In the genomic region with DNA sequence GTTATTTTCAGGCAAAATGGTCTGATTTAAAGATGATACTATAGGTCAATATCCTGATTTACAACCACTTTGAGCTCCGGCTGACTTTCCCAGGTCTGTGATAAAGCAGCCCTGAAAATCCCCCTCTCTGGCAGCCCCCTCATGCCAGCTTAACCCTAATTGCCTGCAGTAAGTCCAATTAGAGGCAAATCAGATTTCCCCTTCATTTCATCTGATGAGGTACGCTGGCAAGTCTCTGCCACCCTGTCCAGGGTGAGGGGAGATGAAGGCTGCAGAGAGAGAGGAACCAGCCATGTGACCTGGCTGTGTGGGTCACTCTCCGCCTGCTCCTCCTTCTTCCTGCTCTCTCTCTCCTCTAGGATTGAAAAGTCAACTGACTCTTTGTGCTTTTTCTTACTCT, we compare ENCODE assay signal across 9 mouse cellular contexts.
A peak's percentile ranks its signal among the peaks of the same experiment; 100 is the strongest.
DNase-seq lines count a peak whose midpoint lies in the region; ATAC-seq and TF ChIP-seq lines count a peak whose summit lies in the region.
"Had no signal": no experiment of that assay in that cellular context is flagged by ENCODE, and none has a peak within 500 bp of the region (broad histone marks: within the 10 kb centered on the region; RNA-seq: fewer than 3 reads in every experiment).

No protein-coding gene starts in this region.

- peaks cover 2% of the 10 kb centered on the region; the same call in 1 of the 2 replicates for H3K27me3 ChIP-seq in heart, embryonic 16.5 days (ENCODE audit: control insufficient read depth, insufficient read depth, low read length)
- no peaks in the 10 kb centered on the region for H3K27me3 ChIP-seq in lung, embryonic 16.5 days (ENCODE audit: control insufficient read depth, insufficient read depth, low read depth, low read length)
- no peaks in the 10 kb centered on the region for H3K27me3 ChIP-seq in embryonic facial prominence, embryonic 15.5 days
- H3K27me3 ChIP-seq in liver, postnatal 0 days (ENCODE audit: insufficient read depth, low read length) = no peaks in the 10 kb centered on the region

- ATAC-seq in heart, embryonic 16.5 days (replicated peaks; ENCODE audit: extremely low read depth, insufficient read depth, low FRiP score) = 0 out of 2 replicates have a peak, but pooled peaks have one; percentile 3
- ATAC-seq in lung, embryonic 16.5 days (ENCODE audit: low read depth) = no peak
- no peak for ATAC-seq in embryonic facial prominence, embryonic 15.5 days (ENCODE audit: insufficient number of reproducible peaks, low FRiP score, low TSS enrichment, low read depth)
- no peak for ATAC-seq in liver, postnatal 0 days

- DNase-seq in heart, postnatal 25 days (ENCODE audit: low spot score) = no peak
- no peak for DNase-seq in lung, postnatal 25 days (ENCODE audit: low spot score)
- DNase-seq in liver, postnatal 0 days = no peak
- no peak for DNase-seq in left cerebral cortex, postnatal 36 days (ENCODE audit: low spot score in 2 of 2)
- no peak for DNase-seq in frontal cortex, adult 2 months (ENCODE audit: extremely low spot score in 1 of 2, low spot score in 1 of 2)

- H3K4me3 ChIP-seq in heart, embryonic 16.5 days (ENCODE audit: low read length) = no peak overlapping the region
- H3K4me3 ChIP-seq in lung, embryonic 16.5 days (ENCODE audit: low read length) = no peak overlapping the region
- no peak overlapping the region for H3K4me3 ChIP-seq in embryonic facial prominence, embryonic 15.5 days (replicated peaks)
- no peak overlapping the region for H3K4me3 ChIP-seq in liver, postnatal 0 days (ENCODE audit: low read depth, low read length)
- H3K4me3 ChIP-seq: megakaryocyte, embryonic 14.5 days had no signal

- peaks cover 44% of the 10 kb centered on the region for H3K4me1 ChIP-seq in heart, embryonic 16.5 days (ENCODE audit: control insufficient read depth, insufficient read depth, low read length)
- peaks cover 48% of the 10 kb centered on the region for H3K4me1 ChIP-seq in lung, embryonic 16.5 days (replicated peaks; ENCODE audit: control insufficient read depth, insufficient read depth, low read length)
- H3K4me1 ChIP-seq in embryonic facial prominence, embryonic 15.5 days = peaks cover 49% of the 10 kb centered on the region
- peaks cover 46% of the 10 kb centered on the region for H3K4me1 ChIP-seq in liver, postnatal 0 days (ENCODE audit: insufficient read depth)

- H3K27ac ChIP-seq in heart, embryonic 16.5 days (ENCODE audit: low read length) = peak overlapping the region; percentile 83
- peak overlapping the region; percentile 96 for H3K27ac ChIP-seq in lung, embryonic 16.5 days (ENCODE audit: low read length)
- peak overlapping the region; percentile 78; the same call in 1 of the 2 replicates for H3K27ac ChIP-seq in embryonic facial prominence, embryonic 15.5 days (replicated peaks)
- H3K27ac ChIP-seq in liver, postnatal 0 days (ENCODE audit: low read depth) = peak overlapping the region; percentile 59

- no peak for TF ChIP-seq EP300 in liver, postnatal 0 days (IDR thresholded peaks at IDR 0.05; ENCODE audit: low read depth)

- H3K9me3 ChIP-seq in heart, embryonic 16.5 days (replicated peaks; ENCODE audit: control insufficient read depth, low read length) = no peaks in the 10 kb centered on the region
- no peaks in the 10 kb centered on the region for H3K9me3 ChIP-seq in lung, embryonic 16.5 days (ENCODE audit: control insufficient read depth, low read length)
- H3K9me3 ChIP-seq in embryonic facial prominence, embryonic 15.5 days (replicated peaks) = no peaks in the 10 kb centered on the region
- H3K9me3 ChIP-seq in liver, postnatal 0 days (ENCODE audit: low read length) = no peaks in the 10 kb centered on the region
- H3K9me3 ChIP-seq: megakaryocyte, embryonic 14.5 days had no signal

- H3K9ac ChIP-seq in heart, embryonic 16.5 days (ENCODE audit: low read length) = peak overlapping the region; percentile 41
- H3K9ac ChIP-seq in lung, embryonic 16.5 days (ENCODE audit: low read length) = peak overlapping the region; percentile 2; the same call in 1 of the 2 replicates
- no peak overlapping the region for H3K9ac ChIP-seq in embryonic facial prominence, embryonic 15.5 days
- no peak overlapping the region; the same call in 1 of the 2 replicates for H3K9ac ChIP-seq in liver, postnatal 0 days (replicated peaks)

- WGBS in heart, embryonic 16.5 days = 69% methylated on average over 3 of the region's 3 CpGs
- WGBS in lung, embryonic 16.5 days = 59% methylated on average over 3 of the region's 3 CpGs
- WGBS in embryonic facial prominence, embryonic 15.5 days = 58% methylated on average over 3 of the region's 3 CpGs
- 59% methylated on average over 3 of the region's 3 CpGs for WGBS in liver, postnatal 0 days (ENCODE audit: insufficient replicate concordance)

- H3K36me3 ChIP-seq in heart, embryonic 16.5 days (ENCODE audit: control insufficient read depth, insufficient read depth) = no peaks in the 10 kb centered on the region
- no peaks in the 10 kb centered on the region for H3K36me3 ChIP-seq in lung, embryonic 16.5 days (ENCODE audit: control insufficient read depth, insufficient read depth, low read length)
- no peaks in the 10 kb centered on the region for H3K36me3 ChIP-seq in embryonic facial prominence, embryonic 15.5 days
- H3K36me3 ChIP-seq in liver, postnatal 0 days (replicated peaks; ENCODE audit: insufficient read depth, low read length) = no peaks in the 10 kb centered on the region

- intact Hi-C loops in heart, postnatal 25 days (cut with DNase I) = loop anchor here (2.0 kb wide), 1 partner anchor 15 kb away; no protein-coding TSS in a partner anchor
- intact Hi-C loops in left cerebral cortex, postnatal 36 days (cut with DNase I) = no loop called here

- TF ChIP-seq CTCF in liver, postnatal 0 days (IDR thresholded peaks at IDR 0.05; ENCODE audit: low read depth) = no peak

- no peak overlapping the region for H3K4me2 ChIP-seq in heart, embryonic 16.5 days (ENCODE audit: low read depth, low read length)
- no peak overlapping the region for H3K4me2 ChIP-seq in lung, embryonic 16.5 days (ENCODE audit: low read depth, low read length)
- H3K4me2 ChIP-seq in embryonic facial prominence, embryonic 15.5 days (replicated peaks) = no peak overlapping the region
- H3K4me2 ChIP-seq in liver, postnatal 0 days (ENCODE audit: low read depth, low read length) = no peak overlapping the region

Comparison
In these comparisons a context has a peak if more than half of its experiments do, and no peak if none do; other contexts are left out.
1. H3K9ac ChIP-seq: peak in heart, embryonic 16.5 days (single experiment) and lung, embryonic 16.5 days (single experiment); none in embryonic facial prominence, embryonic 15.5 days (single experiment) and liver, postnatal 0 days (single experiment).
2. Peak in every context shown above with its lines, with median percentiles within 50 percentile points of each other: H3K27ac ChIP-seq.